Mouse (Mus musculus): ENCODE data around the gene Oser1. TPM values are rescaled to one million over a fixed set of nuclear protein-coding genes. Genes with fewer than 3 reads are reported as not detected.

Gene Oser1
- polyA plus RNA-seq, 2 experiments: 12.8 to 31.3 TPM

- ATAC-seq (ENCODE audit: insufficient read depth): no peak
- Histone ChIP-seq H3K4me1 (replicated peaks; ENCODE audit: control insufficient read depth in 2 of 2, insufficient read depth in 2 of 2, low read length in 1 of 2) (peaks cover 0 to 6% of the 10 kb centered on the region in 2 experiments; a peak in 2 of 4 replicates), H3K9me3 (ENCODE audit: control insufficient read depth, low read length) (no peaks in the 10 kb centered on the region), H3K27me3 (ENCODE audit: control insufficient read depth, insufficient read depth, low read length) (no peaks in the 10 kb centered on the region), H3K4me3 (ENCODE audit: insufficient read depth in 1 of 2, low read depth in 2 of 2, low read length in 2 of 2) (no peak overlapping the region), H3K27ac (no peak overlapping the region), H3K36me3 (replicated peaks; ENCODE audit: control insufficient read depth, insufficient read depth, low read depth) (no peaks in the 10 kb centered on the region), H3K9ac (replicated peaks) (no peak overlapping the region), H3K4me2 (ENCODE audit: low read depth) (no peak overlapping the region)
- no peak for DNase-seq (ENCODE audit: low read depth in 3 of 3, low spot score in 3 of 3)
- 48% methylated on average over 8 of the region's 8 CpGs for WGBS (ENCODE audit: insufficient replicate concordance)
- TF ChIP-seq EP300 (IDR thresholded peaks at IDR 0.05; ENCODE audit: low read depth): no peak
- no peak for TF ChIP-seq CTCF (IDR thresholded peaks at IDR 0.05; ENCODE audit: low read depth)
Observed at GRCm38 (mm10) chr2:163399222-163399621, 25.3 kb downstream of the Oser1 start.

DNA sequence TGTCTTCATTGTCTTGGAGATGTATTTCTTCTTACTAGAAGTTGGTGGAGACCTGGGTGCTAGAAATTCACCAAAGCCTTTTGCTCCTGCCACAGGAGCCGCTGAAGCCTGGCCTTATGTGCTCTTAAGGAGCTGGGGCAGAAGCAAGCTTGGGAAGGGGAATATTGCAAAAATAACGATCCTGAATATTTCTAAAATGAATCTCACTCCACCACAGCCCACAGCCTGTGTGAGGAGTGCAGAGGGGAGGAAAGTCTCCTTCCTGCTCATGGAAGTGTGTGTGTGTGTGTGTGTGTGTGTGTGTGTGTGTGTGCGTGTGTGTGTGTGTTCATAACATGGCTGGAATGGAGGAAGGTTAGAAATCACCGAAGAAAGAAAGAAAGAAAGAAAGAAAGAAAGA, 25.7 kb downstream of the Oser1 start:
- no peak for ATAC-seq (ENCODE audit: insufficient read depth)
- Histone ChIP-seq H3K9me3 (ENCODE audit: control insufficient read depth, low read length) (no peaks in the 10 kb centered on the region), H3K4me3 (ENCODE audit: insufficient read depth in 1 of 2, low read depth in 2 of 2, low read length in 2 of 2) (no peak overlapping the region), H3K27me3 (ENCODE audit: control insufficient read depth, insufficient read depth, low read length) (no peaks in the 10 kb centered on the region), H3K36me3 (replicated peaks; ENCODE audit: control insufficient read depth, insufficient read depth, low read depth) (no peaks in the 10 kb centered on the region), H3K4me2 (ENCODE audit: low read depth) (no peak overlapping the region), H3K27ac (no peak overlapping the region), H3K9ac (replicated peaks) (no peak overlapping the region), H3K4me1 (replicated peaks; ENCODE audit: control insufficient read depth in 2 of 2, insufficient read depth in 2 of 2, low read length in 1 of 2) (peaks cover 0 to 2% of the 10 kb centered on the region in 2 experiments; a peak in 2 of 4 replicates)
- no peak for DNase-seq (ENCODE audit: low read depth in 3 of 3, low spot score in 3 of 3)
- no peak for TF ChIP-seq EP300 (IDR thresholded peaks at IDR 0.05; ENCODE audit: low read depth)
- TF ChIP-seq CTCF (IDR thresholded peaks at IDR 0.05; ENCODE audit: low read depth): no peak
- WGBS (ENCODE audit: insufficient replicate concordance): 67% methylated on average over 4 of the region's 4 CpGs

- Histone ChIP-seq H3K4me1 (replicated peaks; ENCODE audit: control insufficient read depth in 2 of 2, insufficient read depth in 2 of 2, low read length in 1 of 2) (no peaks in the 10 kb centered on the region), H3K9me3 (ENCODE audit: control insufficient read depth, low read length) (no peaks in the 10 kb centered on the region), H3K4me2 (ENCODE audit: low read depth) (no peak within 1 kb of the TSS), H3K36me3 (replicated peaks; ENCODE audit: control insufficient read depth, insufficient read depth, low read depth) (no peaks in the 10 kb centered on the region), H3K27me3 (ENCODE audit: control insufficient read depth, insufficient read depth, low read length) (no peaks in the 10 kb centered on the region), H3K27ac (no peak within 1 kb of the TSS), H3K9ac (replicated peaks) (no peak within 1 kb of the TSS), H3K4me3 (ENCODE audit: insufficient read depth in 1 of 2, low read depth in 2 of 2, low read length in 2 of 2) (no peak within 1 kb of the TSS)
- TF ChIP-seq CTCF (IDR thresholded peaks at IDR 0.05; ENCODE audit: low read depth) (no peak), EP300 (IDR thresholded peaks at IDR 0.05; ENCODE audit: low read depth) (no peak)
- no peak for DNase-seq (ENCODE audit: low read depth in 3 of 3, low spot score in 3 of 3)
- 21% methylated on average over 10 of the region's 10 CpGs for WGBS (ENCODE audit: insufficient replicate concordance)
- no peak for ATAC-seq (ENCODE audit: insufficient read depth)
Observed at GRCm38 (mm10) chr2:163397905-163398304, 26.6 kb downstream of the Oser1 start, which contains the start of gene Jph2. Gene Jph2, minus strand, starts transcription at chr2:163397993.

DNA sequence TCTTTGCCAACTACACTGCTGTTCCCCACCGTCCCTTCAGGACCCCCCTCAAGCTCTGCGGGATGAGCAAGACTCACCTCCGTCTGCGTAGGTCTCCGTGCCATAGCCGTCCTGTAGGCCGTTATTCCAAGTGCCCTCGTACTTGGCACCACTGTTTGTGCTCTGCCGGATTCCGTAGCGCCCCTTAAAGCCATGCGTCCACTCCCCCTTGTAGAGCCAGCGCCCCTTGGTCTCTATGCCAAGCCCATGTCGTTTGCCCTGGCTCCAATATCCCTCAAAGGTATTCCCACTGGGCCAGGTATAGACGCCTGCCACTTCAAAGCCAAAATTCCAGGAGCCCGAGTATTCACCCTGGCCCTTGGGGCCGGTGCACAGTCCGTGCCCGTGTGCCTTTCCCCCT, 27.4 kb downstream of the Oser1 start:
- Histone ChIP-seq H3K4me3 (ENCODE audit: insufficient read depth in 1 of 2, low read depth in 2 of 2, low read length in 2 of 2) (no peak overlapping the region), H3K27ac (no peak overlapping the region), H3K9ac (replicated peaks) (no peak overlapping the region), H3K9me3 (ENCODE audit: control insufficient read depth, low read length) (no peaks in the 10 kb centered on the region), H3K36me3 (replicated peaks; ENCODE audit: control insufficient read depth, insufficient read depth, low read depth) (no peaks in the 10 kb centered on the region), H3K4me1 (replicated peaks; ENCODE audit: control insufficient read depth in 2 of 2, insufficient read depth in 2 of 2, low read length in 1 of 2) (no peaks in the 10 kb centered on the region), H3K27me3 (ENCODE audit: control insufficient read depth, insufficient read depth, low read length) (no peaks in the 10 kb centered on the region), H3K4me2 (ENCODE audit: low read depth) (no peak overlapping the region)
- TF ChIP-seq CTCF (IDR thresholded peaks at IDR 0.05; ENCODE audit: low read depth): no peak
- no peak for TF ChIP-seq EP300 (IDR thresholded peaks at IDR 0.05; ENCODE audit: low read depth)
- WGBS (ENCODE audit: insufficient replicate concordance): 76% methylated on average over 19 of the region's 19 CpGs
- DNase-seq (ENCODE audit: low read depth in 3 of 3, low spot score in 3 of 3) (no peak), ATAC-seq (ENCODE audit: insufficient read depth) (no peak)

- no peak overlapping the region for H3K4me2 ChIP-seq (ENCODE audit: low read depth)
- no peak for ATAC-seq (ENCODE audit: insufficient read depth)
- H3K27ac ChIP-seq: no peak overlapping the region
Observed at GRCm38 (mm10) chr2:163394977-163395376, 29.5 kb downstream of the Oser1 start.

More at GRCm38 (mm10) chr2:163394977-163395376, 29.5 kb downstream of the Oser1 start:
- DNase-seq (ENCODE audit: low read depth in 3 of 3, low spot score in 3 of 3): no peak
- Histone ChIP-seq H3K9ac (replicated peaks) (no peak overlapping the region), H3K9me3 (ENCODE audit: control insufficient read depth, low read length) (no peaks in the 10 kb centered on the region), H3K4me1 (replicated peaks; ENCODE audit: control insufficient read depth in 2 of 2, insufficient read depth in 2 of 2, low read length in 1 of 2) (no peaks in the 10 kb centered on the region), H3K4me3 (ENCODE audit: insufficient read depth in 1 of 2, low read depth in 2 of 2, low read length in 2 of 2) (no peak overlapping the region), H3K27me3 (ENCODE audit: control insufficient read depth, insufficient read depth, low read length) (no peaks in the 10 kb centered on the region), H3K36me3 (replicated peaks; ENCODE audit: control insufficient read depth, insufficient read depth, low read depth) (no peaks in the 10 kb centered on the region)
- 55% methylated on average over 6 of the region's 6 CpGs for WGBS (ENCODE audit: insufficient replicate concordance)
- no peak for TF ChIP-seq CTCF (IDR thresholded peaks at IDR 0.05; ENCODE audit: low read depth)
- TF ChIP-seq EP300 (IDR thresholded peaks at IDR 0.05; ENCODE audit: low read depth): no peak

Data from liver, embryonic 14.5 days (tissue).